Comparison of ENCODE assay signal across 13 mouse cellular contexts in the genomic region with DNA sequence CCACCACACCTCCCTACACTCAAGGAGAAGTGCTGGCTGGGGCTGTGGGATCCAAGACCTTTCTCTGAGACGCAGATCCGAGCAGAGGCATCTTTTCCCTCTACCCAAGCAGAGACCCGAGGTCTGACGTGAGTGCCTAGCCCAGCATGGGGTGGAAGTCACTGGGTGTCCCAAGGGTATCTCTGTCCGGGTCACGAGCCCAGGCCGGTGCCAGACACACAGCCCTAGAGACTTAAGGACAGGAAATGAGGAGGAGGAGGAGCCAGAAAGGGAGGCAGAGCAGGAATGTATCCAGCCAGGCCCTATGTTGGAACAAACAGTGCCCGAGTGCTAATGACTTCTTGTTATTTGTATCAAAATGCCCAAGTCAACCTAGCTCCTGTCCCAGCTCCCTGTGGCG. TPM values are rescaled to one million over a fixed set of nuclear protein-coding genes. Genes with fewer than 3 reads are reported as not detected.
DNase-seq lines count a peak whose midpoint lies in the region; ATAC-seq and TF ChIP-seq lines count a peak whose summit lies in the region.
"Had no signal": no experiment of that assay in that cellular context is flagged by ENCODE, and none has a peak within 500 bp of the region (broad histone marks: within the 10 kb centered on the region; RNA-seq: fewer than 3 reads in every experiment).

No protein-coding gene starts in this region.

- H3K36me3 ChIP-seq in heart, embryonic 12.5 days = peaks cover 21% of the 10 kb centered on the region
- H3K36me3 ChIP-seq in testis, adult 2 months (ENCODE audit: control insufficient read depth, insufficient read depth, low read length) = no peaks in the 10 kb centered on the region
- no peaks in the 10 kb centered on the region for H3K36me3 ChIP-seq in forebrain, embryonic 12.5 days (replicated peaks)
- H3K36me3 ChIP-seq: hindbrain, embryonic 15.5 days had no signal

- peaks cover 42% of the 10 kb centered on the region for H3K4me1 ChIP-seq in heart, embryonic 12.5 days (replicated peaks)
- peaks cover 13% of the 10 kb centered on the region for H3K4me1 ChIP-seq in testis, adult 2 months (ENCODE audit: control insufficient read depth, insufficient read depth, low read length)
- peaks cover 27% of the 10 kb centered on the region for H3K4me1 ChIP-seq in forebrain, embryonic 12.5 days

- DNase-seq in heart, adult 11 months = peak; percentile 99
- peak; percentile 83 to 84 for DNase-seq in heart, adult 9 months (ENCODE audit: low spot score in 2 of 2)
- peak; percentile 72 for DNase-seq in kidney, postnatal 14 days
- no peak for DNase-seq in neural tube, embryonic 10.5 days (ENCODE audit: extremely low spot score, low spot score)
- DNase-seq: cerebellum, postnatal 10 days had no signal

- peak; percentile 36; the same call in 1 of the 2 replicates for TF ChIP-seq POLR2A in testis, adult 2 months (IDR thresholded peaks at IDR 0.05; ENCODE audit: control insufficient read depth, low read depth, low read length)

- H3K27ac ChIP-seq in heart, embryonic 12.5 days (ENCODE audit: poor library complexity, severe bottlenecking) = no peak overlapping the region
- H3K27ac ChIP-seq in testis, adult 2 months (ENCODE audit: control insufficient read depth, insufficient read depth, low read depth, low read length) = peak overlapping the region; percentile 56
- H3K27ac ChIP-seq in forebrain, embryonic 12.5 days = no peak overlapping the region
- H3K27ac ChIP-seq: hindbrain, embryonic 15.5 days; limb, embryonic 15.5 days had no signal

- H3K4me2 ChIP-seq in heart, embryonic 12.5 days = no peak overlapping the region
- H3K4me2 ChIP-seq in forebrain, embryonic 12.5 days = no peak overlapping the region
- H3K4me2 ChIP-seq: hindbrain, embryonic 15.5 days; limb, embryonic 15.5 days had no signal

- no peak for ATAC-seq in heart, embryonic 12.5 days (ENCODE audit: insufficient number of reproducible peaks, low FRiP score)
- ATAC-seq in forebrain, embryonic 12.5 days (ENCODE audit: low FRiP score) = no peak
- ATAC-seq: CD4-positive, CD25-positive, alpha-beta regulatory T cell, adult 4 months had no signal

- peaks cover 11% of the 10 kb centered on the region for H3K27me3 ChIP-seq in heart, embryonic 12.5 days (replicated peaks)
- no peaks in the 10 kb centered on the region for H3K27me3 ChIP-seq in testis, adult 2 months (ENCODE audit: control insufficient read depth, insufficient read depth, low read length)
- peaks cover 47% of the 10 kb centered on the region for H3K27me3 ChIP-seq in forebrain, embryonic 12.5 days
- H3K27me3 ChIP-seq: hindbrain, embryonic 15.5 days had no signal

- no peak overlapping the region for H3K9ac ChIP-seq in heart, embryonic 12.5 days
- no peak overlapping the region for H3K9ac ChIP-seq in forebrain, embryonic 12.5 days
- H3K9ac ChIP-seq: hindbrain, embryonic 15.5 days; limb, embryonic 15.5 days had no signal

- H3K4me3 ChIP-seq in heart, embryonic 12.5 days = no peak overlapping the region
- H3K4me3 ChIP-seq in testis, adult 2 months (ENCODE audit: control insufficient read depth, low read depth, low read length) = no peak overlapping the region
- H3K4me3 ChIP-seq in forebrain, embryonic 12.5 days (replicated peaks) = no peak overlapping the region
- H3K4me3 ChIP-seq: hindbrain, embryonic 15.5 days; limb, embryonic 15.5 days; megakaryocyte, embryonic 14.5 days; myocyte had no signal

- WGBS in heart, embryonic 12.5 days = 50% methylated on average over 9 of the region's 9 CpGs
- WGBS in forebrain, embryonic 12.5 days = 73% methylated on average over 9 of the region's 9 CpGs

- H3K9me3 ChIP-seq in heart, embryonic 12.5 days (replicated peaks) = no peaks in the 10 kb centered on the region
- no peaks in the 10 kb centered on the region for H3K9me3 ChIP-seq in forebrain, embryonic 12.5 days
- H3K9me3 ChIP-seq: hindbrain, embryonic 15.5 days; limb, embryonic 15.5 days; megakaryocyte, embryonic 14.5 days had no signal

- TF ChIP-seq CTCF in testis, adult 2 months (IDR thresholded peaks at IDR 0.05; ENCODE audit: control insufficient read depth, insufficient read depth, insufficient replicate concordance, low read depth, low read length) = no peak

RNA-seq across cellular contexts. Expression of gene Rapgef3, which starts 5.0 kb away (rescaled TPM):
- polyA plus RNA-seq in heart, embryonic 12.5 days (2016; fragmentation: Nextera tagmentation; extraction: Ambion mirVana) = 22.0 and 22.9 TPM in 2 replicates
- 16.1 and 16.3 TPM in 2 replicates for polyA plus RNA-seq in testis, adult 2 months (2012; rRNA removed)
- polyA plus RNA-seq in forebrain, embryonic 12.5 days (2016; fragmentation: Nextera tagmentation; extraction: Ambion mirVana) = 6.2 and 6.3 TPM in 2 replicates

RNA-seq across cellular contexts. Expression of gene Slc48a1, which starts 15.6 kb away (rescaled TPM):
- polyA plus RNA-seq in heart, embryonic 12.5 days (2016; fragmentation: Nextera tagmentation; extraction: Ambion mirVana) = 52.9 and 55.0 TPM in 2 replicates
- 16.3 and 17.0 TPM in 2 replicates for polyA plus RNA-seq in testis, adult 2 months (2012; rRNA removed)
- 36.6 and 38.1 TPM in 2 replicates for polyA plus RNA-seq in forebrain, embryonic 12.5 days (2016; fragmentation: Nextera tagmentation; extraction: Ambion mirVana)

RNA-seq across cellular contexts. Expression of gene Endou, which starts 31.6 kb away (rescaled TPM):
- 0.14 and 0.15 TPM in 2 replicates for polyA plus RNA-seq in heart, embryonic 12.5 days (2016; fragmentation: Nextera tagmentation; extraction: Ambion mirVana)
- 0.89 and 1.1 TPM in 2 replicates for polyA plus RNA-seq in testis, adult 2 months (2012; rRNA removed)
- polyA plus RNA-seq in forebrain, embryonic 12.5 days (2016; fragmentation: Nextera tagmentation; extraction: Ambion mirVana) = 0.10 and 0.33 TPM in 2 replicates

RNA-seq across cellular contexts. Expression of gene Rpap3, which starts 57.1 kb away (rescaled TPM):
- polyA plus RNA-seq in heart, embryonic 12.5 days (2016; fragmentation: Nextera tagmentation; extraction: Ambion mirVana) = 21.5 and 23.7 TPM in 2 replicates
- polyA plus RNA-seq in testis, adult 2 months (2012; rRNA removed) = 3.7 and 3.9 TPM in 2 replicates
- polyA plus RNA-seq in forebrain, embryonic 12.5 days (2016; fragmentation: Nextera tagmentation; extraction: Ambion mirVana) = 42.2 and 42.6 TPM in 2 replicates
